Mouse (Mus musculus): ENCODE data around the gene Mthfd1l. TPM values are rescaled to one million over a fixed set of nuclear protein-coding genes. Genes with fewer than 3 reads are reported as not detected.

Mthfd1l gene
- 50.9 and 55.8 TPM in 2 replicates for polyA plus RNA-seq (2014; fragmentation: Nextera tagmentation; extraction: Ambion mirVana)

DNA sequence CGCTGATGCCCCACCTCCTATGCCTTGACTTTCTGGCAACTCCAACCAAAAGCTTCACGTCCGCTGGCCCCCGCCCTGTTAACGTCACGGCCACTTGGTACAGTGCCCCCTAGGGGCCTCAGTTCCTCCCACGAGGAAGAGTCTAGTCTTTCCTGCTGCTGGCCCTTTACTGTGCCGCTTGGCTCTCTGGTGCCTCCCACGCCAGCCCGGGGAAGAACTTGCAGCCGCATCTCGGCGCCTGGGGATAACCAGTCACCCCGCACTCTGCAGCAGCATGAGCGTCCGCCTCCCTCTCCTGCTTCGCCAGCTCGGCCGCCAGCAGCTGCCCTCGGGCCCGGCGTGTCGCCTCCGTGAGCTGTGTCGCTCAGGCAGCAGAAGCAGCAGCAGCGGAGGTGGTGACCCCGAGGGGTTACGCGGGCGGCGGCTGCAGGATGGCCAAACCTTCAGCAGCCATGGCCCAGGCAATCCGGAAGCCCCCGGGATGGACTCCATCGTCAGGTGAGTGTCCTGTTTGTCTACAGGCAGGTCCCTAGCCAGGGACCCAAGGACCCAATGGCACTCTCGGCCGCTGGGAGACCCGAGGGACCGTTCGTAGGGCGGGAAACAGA, at the start of gene Mthfd1l:
TSS of gene Mthfd1l (plus strand) at position 138 of the 608 bp plus-strand sequence.
- under 1% methylated on average over 40 of the region's 40 CpGs for WGBS
- H3K4me1 ChIP-seq (replicated peaks; ENCODE audit: control insufficient read depth, insufficient read depth, low read length), result peaks cover 34% of the 10 kb centered on the region
- peak; percentile 83 for ATAC-seq (replicated peaks; ENCODE audit: low FRiP score)

DNA sequence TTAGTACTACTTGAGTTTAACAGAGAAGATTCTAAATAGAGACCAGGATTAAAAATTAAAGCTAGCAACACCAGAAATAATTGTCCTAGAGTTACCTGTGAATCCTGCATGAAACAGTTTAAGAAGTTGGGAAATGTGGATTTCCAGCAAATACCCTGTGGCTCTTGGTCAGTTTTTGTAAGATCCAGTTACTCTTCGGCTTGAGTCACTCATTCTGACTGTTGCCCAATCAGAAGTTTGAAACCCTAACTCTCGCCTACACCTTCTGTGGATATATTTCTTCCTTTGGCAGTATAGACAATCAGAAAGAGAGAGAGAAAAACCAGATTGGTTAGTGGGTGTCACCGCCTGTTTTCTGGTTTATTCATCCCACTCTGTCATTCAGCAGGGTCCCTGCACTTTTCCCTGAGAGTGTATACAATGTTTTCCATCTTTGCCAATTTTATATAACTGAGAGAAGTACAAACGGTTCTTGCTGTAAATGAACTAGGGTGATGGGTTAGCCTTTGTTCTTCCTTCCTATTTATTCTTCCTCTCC, 44.8 kb upstream of the Mthfd1l start:
- WGBS, result 78% methylated on average over 4 of the region's 4 CpGs
- H3K9ac ChIP-seq (ENCODE audit: low read depth, low read length), result no peak overlapping the region

More for the DNA sequence above, at the start of gene Mthfd1l:
- Histone ChIP-seq H3K9ac (ENCODE audit: low read depth, low read length) (peak within 1 kb of the TSS; percentile 98), H3K27me3 (replicated peaks; ENCODE audit: control insufficient read depth, insufficient read depth, low read length) (no peaks in the 10 kb centered on the region), H3K4me2 (peak within 1 kb of the TSS; percentile 82), H3K9me3 (ENCODE audit: control insufficient read depth, low read length) (no peaks in the 10 kb centered on the region), H3K36me3 (ENCODE audit: control insufficient read depth, insufficient read depth, low read length) (peaks cover 5% of the 10 kb centered on the region; the same call in 1 of the 2 replicates), H3K4me3 (ENCODE audit: low read depth, low read length) (peak within 1 kb of the TSS; percentile 88), H3K27ac (ENCODE audit: low read depth, low read length) (peak within 1 kb of the TSS; percentile 99)
- DNase-seq (ENCODE audit: low spot score), result peak; percentile 89

DNA sequence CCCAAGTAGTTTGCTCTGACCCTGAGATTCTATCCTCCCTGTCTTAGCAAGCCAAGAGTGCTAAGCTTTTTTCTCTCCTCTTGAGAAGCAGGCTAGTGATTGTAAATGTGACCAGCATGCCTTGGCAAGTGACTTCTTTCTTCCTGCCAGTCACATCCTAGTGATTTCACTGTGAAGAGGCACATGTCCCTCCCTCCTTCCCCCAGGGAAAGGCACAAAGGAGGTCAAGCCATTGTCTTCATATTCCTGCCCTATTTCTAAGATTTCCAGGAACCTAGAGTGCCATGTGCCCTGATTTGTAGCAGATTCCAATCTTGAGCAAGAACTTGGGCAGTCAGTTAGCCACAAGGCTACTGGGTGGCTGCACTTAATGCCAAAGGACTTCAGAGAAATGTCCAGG, 41.1 kb upstream of the Mthfd1l start:
- DNase-seq (ENCODE audit: low spot score) (no peak), ATAC-seq (replicated peaks; ENCODE audit: low FRiP score) (no peak)
- Histone ChIP-seq H3K9ac (ENCODE audit: low read depth, low read length) (no peak overlapping the region), H3K4me3 (ENCODE audit: low read depth, low read length) (no peak overlapping the region), H3K27ac (ENCODE audit: low read depth, low read length) (no peak overlapping the region), H3K4me1 (replicated peaks; ENCODE audit: control insufficient read depth, insufficient read depth, low read length) (no peaks in the 10 kb centered on the region), H3K4me2 (no peak overlapping the region), H3K36me3 (ENCODE audit: control insufficient read depth, insufficient read depth, low read length) (no peaks in the 10 kb centered on the region), H3K9me3 (ENCODE audit: control insufficient read depth, low read length) (no peaks in the 10 kb centered on the region), H3K27me3 (replicated peaks; ENCODE audit: control insufficient read depth, insufficient read depth, low read length) (no peaks in the 10 kb centered on the region)

More for the DNA sequence above, 44.8 kb upstream of the Mthfd1l start:
- no peak for ATAC-seq (replicated peaks; ENCODE audit: low FRiP score)
- Histone ChIP-seq H3K4me3 (ENCODE audit: low read depth, low read length) (no peak overlapping the region), H3K27ac (ENCODE audit: low read depth, low read length) (no peak overlapping the region), H3K9me3 (ENCODE audit: control insufficient read depth, low read length) (no peaks in the 10 kb centered on the region), H3K4me1 (replicated peaks; ENCODE audit: control insufficient read depth, insufficient read depth, low read length) (no peaks in the 10 kb centered on the region), H3K36me3 (ENCODE audit: control insufficient read depth, insufficient read depth, low read length) (no peaks in the 10 kb centered on the region), H3K27me3 (replicated peaks; ENCODE audit: control insufficient read depth, insufficient read depth, low read length) (no peaks in the 10 kb centered on the region), H3K4me2 (no peak overlapping the region)
- DNase-seq (ENCODE audit: low spot score), result no peak

DNA sequence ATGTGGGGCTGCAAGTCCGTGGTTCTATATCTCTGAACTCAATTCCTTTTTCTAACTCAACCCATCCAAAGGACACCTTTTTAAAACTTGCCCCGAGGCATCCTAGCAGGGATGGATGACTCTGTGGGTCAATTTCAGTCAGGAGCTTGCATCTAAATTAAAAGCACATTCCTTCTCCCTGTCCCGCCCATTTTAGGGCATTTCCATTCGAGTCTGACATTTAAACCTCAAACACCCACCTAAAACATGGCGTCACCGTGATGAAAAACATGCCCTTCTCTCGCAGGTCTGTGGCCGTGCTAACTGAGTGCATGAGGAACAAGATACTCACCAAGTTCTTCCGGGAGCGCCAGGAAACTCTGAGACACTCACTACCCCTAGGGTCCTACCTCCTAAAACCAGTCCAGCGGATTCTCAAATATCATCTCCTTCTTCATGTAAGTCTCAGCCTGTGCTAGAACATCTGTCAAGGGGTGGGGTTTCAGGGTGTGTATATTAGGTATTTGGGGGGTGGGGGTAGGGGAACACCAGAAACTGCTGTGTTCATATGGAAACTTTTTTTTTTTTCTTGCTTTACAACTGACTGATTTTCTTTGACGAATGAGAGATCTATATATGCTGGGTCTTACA, 39.5 kb upstream of the Mthfd1l start:
- H3K27ac ChIP-seq (ENCODE audit: low read depth, low read length), result no peak overlapping the region
- no peak for ATAC-seq (replicated peaks; ENCODE audit: low FRiP score)
- H3K9me3 ChIP-seq (ENCODE audit: control insufficient read depth, low read length), result no peaks in the 10 kb centered on the region
- no peaks in the 10 kb centered on the region for H3K27me3 ChIP-seq (replicated peaks; ENCODE audit: control insufficient read depth, insufficient read depth, low read length)
- H3K36me3 ChIP-seq (ENCODE audit: control insufficient read depth, insufficient read depth, low read length), result no peaks in the 10 kb centered on the region
- no peaks in the 10 kb centered on the region for H3K4me1 ChIP-seq (replicated peaks; ENCODE audit: control insufficient read depth, insufficient read depth, low read length)
- H3K4me2 ChIP-seq, result no peak overlapping the region
- DNase-seq (ENCODE audit: low spot score), result no peak
- WGBS, result 67% methylated on average over 12 of the region's 12 CpGs
- H3K4me3 ChIP-seq (ENCODE audit: low read depth, low read length), result no peak overlapping the region
- no peak overlapping the region for H3K9ac ChIP-seq (ENCODE audit: low read depth, low read length)

DNA sequence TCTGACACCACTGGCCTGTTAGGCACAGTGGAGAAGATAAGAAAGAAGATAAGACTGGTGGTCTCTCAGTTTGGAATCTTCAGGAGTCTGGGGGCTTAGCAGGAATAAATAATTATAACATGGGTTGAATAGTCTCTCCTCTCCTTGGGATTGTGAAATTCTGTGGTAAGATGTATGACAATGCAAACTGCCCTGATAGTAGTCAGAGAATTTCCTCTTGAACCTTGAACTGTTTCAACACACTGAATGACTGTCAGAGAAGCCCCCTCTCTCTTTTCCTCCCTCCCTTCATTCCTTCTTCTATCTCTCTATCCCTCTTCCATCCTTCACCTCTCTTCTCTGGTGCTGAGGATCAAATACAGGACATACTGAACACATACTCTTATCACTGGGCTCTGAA, 36.1 kb upstream of the Mthfd1l start:
- no peak overlapping the region for H3K9ac ChIP-seq (ENCODE audit: low read depth, low read length)

DNA sequence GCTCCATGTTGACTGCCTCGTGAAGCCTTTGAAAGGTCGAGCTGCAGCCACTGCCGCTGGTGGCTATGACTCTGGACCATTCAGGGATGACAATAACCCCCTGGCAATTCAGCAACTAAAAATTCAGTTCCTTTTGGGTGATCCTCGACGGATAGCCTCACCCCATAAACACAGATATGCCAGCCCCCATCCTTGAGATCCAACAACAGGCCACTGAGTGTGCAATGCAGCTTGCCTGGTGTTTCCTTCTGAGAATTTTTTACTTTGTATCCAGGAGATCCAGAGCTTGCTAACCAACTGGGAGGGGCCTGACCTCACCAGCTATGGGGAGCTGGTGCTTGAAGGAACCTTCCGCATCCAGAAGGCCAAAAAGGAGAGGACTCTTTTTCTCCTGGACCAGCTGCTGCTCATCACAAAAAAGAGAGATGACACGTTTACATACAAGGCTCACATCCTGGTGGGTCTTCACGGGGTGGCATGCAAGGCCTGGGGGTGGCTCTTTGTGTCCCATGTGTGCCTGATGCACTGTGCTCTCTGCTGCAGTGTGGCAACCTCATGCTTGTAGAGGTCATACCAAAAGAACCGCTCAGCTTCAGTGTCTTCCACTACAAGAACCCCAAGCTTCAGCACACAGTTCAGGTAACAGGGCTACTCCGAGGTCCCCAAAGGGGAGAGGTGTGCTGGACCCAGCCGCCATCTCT, 32.9 kb upstream of the Mthfd1l start:
- Histone ChIP-seq H3K27ac (ENCODE audit: low read depth, low read length) (no peak overlapping the region), H3K9me3 (ENCODE audit: control insufficient read depth, low read length) (no peaks in the 10 kb centered on the region), H3K4me2 (no peak overlapping the region), H3K27me3 (replicated peaks; ENCODE audit: control insufficient read depth, insufficient read depth, low read length) (no peaks in the 10 kb centered on the region), H3K9ac (ENCODE audit: low read depth, low read length) (no peak overlapping the region), H3K4me3 (ENCODE audit: low read depth, low read length) (no peak overlapping the region), H3K4me1 (replicated peaks; ENCODE audit: control insufficient read depth, insufficient read depth, low read length) (no peaks in the 10 kb centered on the region), H3K36me3 (ENCODE audit: control insufficient read depth, insufficient read depth, low read length) (no peaks in the 10 kb centered on the region)
- WGBS, result 78% methylated on average over 11 of the region's 11 CpGs
- DNase-seq (ENCODE audit: low spot score) (no peak), ATAC-seq (replicated peaks; ENCODE audit: low FRiP score) (no peak)

More for the DNA sequence above, 36.1 kb upstream of the Mthfd1l start:
- DNase-seq (ENCODE audit: low spot score) (no peak), ATAC-seq (replicated peaks; ENCODE audit: low FRiP score) (no peak)
- no peaks in the 10 kb centered on the region for H3K27me3 ChIP-seq (replicated peaks; ENCODE audit: control insufficient read depth, insufficient read depth, low read length)
- no peaks in the 10 kb centered on the region for H3K9me3 ChIP-seq (ENCODE audit: control insufficient read depth, low read length)
- no peak overlapping the region for H3K27ac ChIP-seq (ENCODE audit: low read depth, low read length)
- H3K4me2 ChIP-seq, result no peak overlapping the region
- H3K4me1 ChIP-seq (replicated peaks; ENCODE audit: control insufficient read depth, insufficient read depth, low read length), result no peaks in the 10 kb centered on the region
- no peak overlapping the region for H3K4me3 ChIP-seq (ENCODE audit: low read depth, low read length)
- no peaks in the 10 kb centered on the region for H3K36me3 ChIP-seq (ENCODE audit: control insufficient read depth, insufficient read depth, low read length)

DNA sequence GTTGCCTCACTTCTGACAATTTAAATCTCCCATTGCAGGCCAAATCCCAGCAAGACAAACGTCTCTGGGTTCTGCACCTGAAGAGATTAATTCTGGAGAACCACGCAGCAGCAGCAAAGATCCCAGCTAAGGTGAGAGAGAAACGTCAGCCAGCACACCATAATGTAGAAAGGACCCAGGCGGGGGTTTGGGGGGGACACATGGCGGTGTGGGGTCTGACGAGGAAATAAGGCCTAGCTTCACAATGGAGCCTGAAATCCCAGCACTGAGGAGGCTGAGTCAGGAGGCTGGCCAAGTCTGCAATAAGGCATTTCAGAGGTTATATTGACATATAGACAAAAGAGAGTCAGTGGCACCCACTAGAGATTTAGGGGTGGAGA, 32.3 kb upstream of the Mthfd1l start:
- Histone ChIP-seq H3K4me3 (ENCODE audit: low read depth, low read length) (no peak overlapping the region), H3K9ac (ENCODE audit: low read depth, low read length) (no peak overlapping the region), H3K4me1 (replicated peaks; ENCODE audit: control insufficient read depth, insufficient read depth, low read length) (no peaks in the 10 kb centered on the region), H3K9me3 (ENCODE audit: control insufficient read depth, low read length) (no peaks in the 10 kb centered on the region), H3K36me3 (ENCODE audit: control insufficient read depth, insufficient read depth, low read length) (no peaks in the 10 kb centered on the region), H3K27me3 (replicated peaks; ENCODE audit: control insufficient read depth, insufficient read depth, low read length) (no peaks in the 10 kb centered on the region), H3K4me2 (no peak overlapping the region), H3K27ac (ENCODE audit: low read depth, low read length) (no peak overlapping the region)
- 78% methylated on average over 6 of the region's 6 CpGs for WGBS
- ATAC-seq (replicated peaks; ENCODE audit: low FRiP score), result no peak
- no peak for DNase-seq (ENCODE audit: low spot score)

DNA sequence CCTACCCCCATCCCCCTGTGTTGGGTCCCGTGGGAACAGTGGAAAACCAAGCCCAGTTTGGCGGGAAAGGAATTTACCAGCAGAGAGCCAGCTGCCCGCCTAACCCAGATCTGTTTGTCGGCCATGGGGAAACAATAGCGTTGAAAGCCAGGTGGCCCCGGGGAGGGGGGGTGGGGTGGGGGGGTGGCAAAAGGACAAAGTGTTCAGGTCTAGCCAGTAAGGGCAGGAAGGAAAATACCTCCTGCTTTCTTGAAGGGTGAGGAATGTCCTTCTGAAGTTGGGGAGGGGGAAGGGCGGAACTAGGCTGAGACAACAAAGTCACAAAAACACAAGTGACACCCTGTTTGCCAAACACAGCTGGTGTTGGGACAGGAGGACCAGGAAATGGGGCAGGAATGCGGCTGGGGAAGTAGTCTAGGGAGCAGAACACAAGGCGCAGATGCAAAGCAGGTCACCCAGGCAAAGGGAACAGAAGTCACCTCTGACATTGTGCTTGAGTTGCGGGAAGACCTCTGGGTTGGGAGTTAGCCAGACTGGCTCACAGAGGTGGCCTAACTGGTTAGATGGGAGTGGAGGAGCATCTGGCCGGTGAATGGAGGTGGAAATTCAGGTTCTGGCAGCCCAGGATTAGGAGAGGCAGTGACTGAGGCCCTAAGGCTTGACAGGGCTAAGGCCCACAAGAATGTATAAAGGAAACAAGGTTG, 31.7 kb upstream of the Mthfd1l start:
- Histone ChIP-seq H3K36me3 (ENCODE audit: control insufficient read depth, insufficient read depth, low read length) (no peaks in the 10 kb centered on the region), H3K9me3 (ENCODE audit: control insufficient read depth, low read length) (no peaks in the 10 kb centered on the region), H3K9ac (ENCODE audit: low read depth, low read length) (no peak overlapping the region), H3K27ac (ENCODE audit: low read depth, low read length) (no peak overlapping the region), H3K4me1 (replicated peaks; ENCODE audit: control insufficient read depth, insufficient read depth, low read length) (no peaks in the 10 kb centered on the region), H3K4me3 (ENCODE audit: low read depth, low read length) (no peak overlapping the region), H3K4me2 (no peak overlapping the region), H3K27me3 (replicated peaks; ENCODE audit: control insufficient read depth, insufficient read depth, low read length) (no peaks in the 10 kb centered on the region)
- ATAC-seq (replicated peaks; ENCODE audit: low FRiP score) (no peak), DNase-seq (ENCODE audit: low spot score) (no peak)
- 45% methylated on average over 11 of the region's 11 CpGs for WGBS

Data from liver, embryonic 11.5 days (tissue).